Mouse (Mus musculus): Measurements from ENCODE around the gene Rho.

Rho gene

DNA sequence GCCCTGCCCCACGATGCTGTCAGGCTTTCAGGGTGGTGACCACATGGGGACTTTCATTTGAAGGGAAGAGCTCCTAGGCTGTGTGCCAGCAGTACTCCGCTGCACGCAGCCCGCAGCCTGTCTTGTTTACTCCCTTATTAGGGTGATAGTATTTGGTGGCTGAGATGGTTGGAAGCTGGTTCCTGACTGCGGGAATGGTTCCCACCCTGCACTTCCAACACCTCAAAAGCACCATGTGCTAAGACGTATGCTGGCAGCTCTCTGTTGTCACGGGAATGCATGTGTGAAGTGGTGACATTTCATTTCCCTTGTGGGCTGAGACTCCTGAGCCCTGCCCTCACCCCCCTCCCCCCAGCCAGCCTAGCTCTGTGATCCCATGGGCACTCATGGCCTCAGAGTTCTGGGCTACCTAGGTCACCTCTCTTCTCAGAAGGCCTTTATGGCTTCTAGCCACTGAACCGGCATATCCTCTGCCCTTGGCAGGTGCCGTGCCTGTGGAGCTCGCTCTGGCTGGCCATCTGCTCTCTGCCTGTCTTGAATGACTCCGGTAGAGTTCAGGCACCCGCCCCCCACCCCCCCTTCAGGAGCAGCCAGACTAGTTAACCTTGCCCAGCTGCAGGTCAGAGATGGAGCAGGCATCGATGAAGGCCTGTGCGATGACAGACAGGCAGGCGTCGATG, 25.5 kb downstream of the Rho start:
- DNase-seq = peak; percentile 93

GRCm38 (mm10) chr6:115957681-115958080, 26.1 kb downstream of the Rho start:
- DNase-seq = no peak

DNA sequence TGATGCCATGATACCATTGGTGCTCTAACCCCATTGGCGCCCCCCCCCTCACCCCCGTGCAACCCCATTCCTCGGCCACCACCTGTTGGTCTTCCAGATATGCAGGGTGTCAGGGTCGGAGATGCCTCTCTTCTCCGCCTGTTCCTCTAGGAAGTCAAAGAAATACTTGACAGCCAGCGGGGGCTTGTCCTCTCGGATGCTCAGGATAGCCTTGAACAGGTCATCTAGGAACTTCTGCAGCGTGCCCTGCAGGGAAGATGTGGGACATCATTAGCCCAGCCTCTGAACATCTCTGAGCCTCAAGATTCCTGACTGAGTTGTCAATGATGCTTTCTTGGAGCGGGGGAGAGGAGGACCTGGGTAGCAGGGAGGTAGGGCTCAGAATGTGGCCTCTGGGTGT, 26.9 kb downstream of the Rho start:
- DNase-seq = no peak

GRCm38 (mm10) chr6:115959151-115959691, 27.7 kb downstream of the Rho start:
- DNase-seq = peak; percentile 95

GRCm38 (mm10) chr6:115960322-115960721, 28.8 kb downstream of the Rho start:
- DNase-seq = no peak

GRCm38 (mm10) chr6:115961743-115962142, 30.2 kb downstream of the Rho start:
- DNase-seq = no peak

DNA sequence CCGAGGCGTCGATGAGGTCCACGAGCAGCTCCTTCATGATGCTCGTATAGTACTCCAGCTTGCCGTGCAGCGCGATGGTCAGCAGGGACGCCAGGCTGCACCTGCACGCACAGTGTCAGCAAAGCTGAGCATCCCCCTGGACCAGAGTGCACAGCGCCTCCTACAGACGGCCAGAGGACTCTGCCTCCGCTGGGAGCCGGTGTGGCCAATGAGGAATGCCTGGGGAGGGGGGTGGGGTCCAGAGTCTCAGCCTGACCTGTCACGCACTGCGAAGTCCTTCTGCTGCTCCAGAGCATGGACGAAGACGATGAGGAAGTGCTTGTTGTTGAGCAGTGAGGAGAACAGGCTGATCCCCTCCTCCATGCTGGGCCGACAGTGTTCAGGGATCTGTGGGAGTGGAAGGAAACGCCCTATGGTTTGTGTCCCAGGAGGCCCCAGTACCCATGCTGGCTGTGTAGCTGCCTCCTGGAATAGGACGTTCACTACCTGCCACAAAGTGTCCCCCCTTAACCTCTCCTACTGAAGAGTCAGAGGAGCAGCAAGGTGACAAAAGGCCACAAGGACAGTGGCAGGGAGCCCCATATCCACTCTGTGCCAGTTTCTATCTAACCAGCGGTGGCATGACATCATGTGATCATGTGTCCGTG, 31.0 kb downstream of the Rho start:
- no peak for DNase-seq

DNA sequence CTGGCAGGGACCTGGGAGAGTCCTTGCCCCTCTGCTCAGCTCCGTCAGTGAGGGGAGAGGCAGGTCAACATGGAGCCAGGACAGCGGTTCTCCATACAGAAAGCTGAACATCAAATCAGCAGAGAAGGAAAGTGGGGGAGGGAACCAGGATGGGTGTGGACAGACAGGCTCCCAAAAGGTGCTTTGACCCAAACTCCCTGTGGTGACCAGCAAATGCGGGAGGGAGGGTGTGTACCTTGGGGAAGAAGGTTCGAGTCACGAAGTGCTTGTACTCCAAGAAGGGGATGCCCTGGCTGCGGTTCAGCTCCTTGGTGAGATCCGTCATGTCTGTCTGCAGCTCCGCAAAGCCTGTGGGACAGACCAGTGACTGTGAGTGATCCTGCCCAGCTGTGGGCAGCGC, 32.1 kb downstream of the Rho start:
- no peak for DNase-seq

DNA sequence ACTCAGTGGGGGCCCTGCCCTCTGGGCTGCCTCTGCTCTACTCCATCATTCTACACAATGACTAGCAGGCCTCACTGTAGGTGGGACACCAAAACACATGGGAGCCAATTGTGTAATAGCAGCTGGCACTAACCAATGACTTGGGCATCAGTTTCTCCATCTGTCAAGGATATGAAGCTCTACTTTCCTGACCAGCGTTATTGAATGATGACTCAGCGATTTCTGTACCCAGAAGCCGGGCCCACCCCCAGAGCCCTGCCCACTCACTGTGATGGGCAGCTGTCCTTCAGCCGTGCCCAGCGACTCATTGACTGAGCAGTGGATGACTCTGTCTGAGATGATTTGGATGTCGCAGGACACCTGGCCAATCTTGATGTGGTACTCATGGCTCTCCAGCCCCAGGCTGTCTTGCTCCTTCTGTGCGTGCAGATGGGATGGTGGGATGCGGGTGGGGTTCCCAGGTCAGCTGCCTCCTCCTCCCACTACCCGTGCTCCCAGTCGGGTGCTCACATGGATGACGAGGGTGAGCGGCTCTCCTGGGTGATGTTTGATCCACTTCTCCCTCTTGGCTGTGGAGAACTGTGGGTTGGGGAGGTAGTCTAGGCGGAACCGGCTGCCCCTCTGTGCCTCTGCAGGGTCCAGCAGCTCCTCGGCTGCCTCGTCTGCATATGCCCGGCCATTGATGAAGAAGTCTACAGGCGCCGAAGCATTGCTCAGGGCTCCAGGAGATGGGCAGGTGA, 34.8 kb downstream of the Rho start:
- no peak for DNase-seq

GRCm38 (mm10) chr6:115967291-115967880, 35.8 kb downstream of the Rho start:
- no peak for DNase-seq

DNA sequence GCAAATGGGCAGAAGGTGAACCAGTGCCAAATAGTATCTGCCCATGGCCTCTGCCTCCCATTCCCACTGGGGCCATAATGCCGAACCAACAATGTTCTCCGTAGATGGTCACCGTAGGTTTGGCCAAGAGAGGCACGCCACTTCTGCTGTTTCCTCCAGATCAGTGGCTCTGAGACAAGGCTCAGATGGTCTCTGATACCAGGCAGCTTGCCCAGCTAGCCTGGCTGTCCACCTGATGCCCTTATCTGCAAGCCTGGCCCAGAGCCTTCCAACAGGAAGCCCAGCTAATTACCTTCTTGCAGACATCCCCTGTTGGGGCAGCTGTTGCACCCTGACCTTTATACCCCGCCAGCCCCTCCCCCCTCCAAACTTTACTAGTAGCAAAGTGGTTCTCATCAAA, 36.5 kb downstream of the Rho start:
- no peak for DNase-seq

GRCm38 (mm10) chr6:115968700-115969099, 37.2 kb downstream of the Rho start:
- DNase-seq = no peak

- DNase-seq = no peak
These were observed 37.6 kb downstream of the Rho start for GRCm38 (mm10) chr6:115969103-115969502.

- DNase-seq = no peak
These were observed 38.4 kb downstream of the Rho start for GRCm38 (mm10) chr6:115969952-115970351.

GRCm38 (mm10) chr6:115971273-115972060, 39.9 kb downstream of the Rho start:
- DNase-seq = peak; percentile 67

DNA sequence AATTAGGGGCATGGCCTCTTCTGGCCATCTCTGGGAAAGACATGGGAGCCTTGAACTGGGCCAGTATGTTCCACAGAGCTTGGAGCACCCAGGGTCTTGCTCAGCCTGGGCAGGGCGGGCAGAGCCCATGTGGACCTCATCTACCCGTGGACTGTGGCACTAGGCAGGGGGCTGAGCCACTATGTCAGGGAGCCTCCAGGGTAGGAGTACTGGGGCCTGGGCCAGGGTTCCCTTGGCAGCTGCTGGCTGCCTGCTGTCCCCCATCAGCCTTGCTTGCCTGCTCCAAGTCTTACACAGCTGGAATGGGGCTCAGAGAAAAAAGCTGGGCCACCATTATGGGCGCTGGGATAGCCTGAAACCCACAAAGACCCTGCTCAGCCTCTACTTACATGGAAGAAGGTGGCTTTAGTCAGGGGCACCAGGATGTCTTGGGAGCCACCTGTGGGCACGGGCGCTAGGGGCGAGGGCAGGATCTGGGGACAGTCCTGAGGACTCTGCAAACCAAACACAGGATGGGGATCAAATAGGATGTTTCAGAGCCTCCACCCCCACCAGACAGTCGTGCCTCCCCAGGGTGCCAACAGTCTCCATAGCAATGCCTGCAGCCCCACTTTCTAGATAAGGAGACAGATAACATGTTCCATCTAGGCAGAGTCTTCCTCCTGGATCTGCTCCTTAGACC, 40.7 kb downstream of the Rho start:
- DNase-seq = peak; percentile 68

DNA sequence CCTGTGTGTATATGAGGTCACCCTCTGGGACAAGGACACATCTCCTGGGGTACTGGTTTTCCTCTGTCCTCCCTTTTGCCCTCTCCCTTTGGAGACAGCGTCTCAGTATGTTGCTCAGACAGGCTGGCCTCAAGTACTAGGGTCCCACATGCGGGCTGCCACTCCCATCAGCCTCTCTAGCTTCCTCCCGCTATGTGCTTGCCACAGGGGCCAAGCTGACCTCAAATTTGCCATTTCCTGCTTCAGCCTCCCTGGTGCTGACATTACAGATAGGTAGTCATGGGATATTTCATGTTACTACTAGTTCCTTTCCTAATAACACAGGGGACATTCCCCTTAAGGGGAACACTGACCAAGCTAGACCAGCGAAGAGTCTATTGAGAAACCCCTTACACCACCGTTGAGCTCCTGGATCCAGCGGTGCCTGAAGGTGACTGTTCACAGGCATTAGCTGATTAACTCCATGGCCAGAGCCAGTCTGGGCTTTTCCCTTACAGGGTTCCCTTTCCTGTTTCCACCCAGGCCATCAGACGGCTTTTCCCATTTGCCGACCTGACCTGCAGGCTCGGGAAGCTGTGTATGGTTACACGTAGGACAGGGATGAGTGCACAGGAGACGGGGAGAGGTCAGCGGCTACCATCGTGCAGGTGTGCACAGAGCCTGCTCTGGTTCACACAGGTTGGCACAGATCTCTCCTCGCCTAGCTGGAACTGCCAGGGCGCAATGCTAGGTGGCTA, 41.8 kb downstream of the Rho start:
- no peak for DNase-seq

GRCm38 (mm10) chr6:115973881-115974662, 42.5 kb downstream of the Rho start:
- no peak for DNase-seq

DNA sequence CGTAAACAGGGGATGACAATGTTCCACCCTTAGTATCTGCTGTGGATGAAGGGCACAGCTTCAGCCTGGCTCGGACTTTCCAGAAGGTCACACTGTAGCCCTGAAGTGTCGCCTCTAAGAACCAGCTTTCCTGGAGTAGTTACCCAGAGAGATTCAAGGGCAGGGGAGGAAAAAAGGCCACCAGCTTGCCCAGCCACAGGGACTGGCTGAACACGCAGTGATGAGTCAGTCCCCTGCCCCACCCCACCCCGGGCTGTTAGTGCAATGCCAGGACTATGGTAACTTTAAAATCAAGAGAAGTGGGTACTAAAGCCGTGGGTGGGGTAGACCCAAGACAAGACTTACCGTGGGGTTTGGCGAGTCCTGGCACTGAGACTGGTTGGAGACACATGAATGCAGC, 44.1 kb downstream of the Rho start:
- DNase-seq = no peak

- no peak for DNase-seq
These were observed 46.3 kb downstream of the Rho start for GRCm38 (mm10) chr6:115977810-115978209.
